Mouse (Mus musculus) megakaryocyte, embryonic 14.5 days (primary cell): ENCODE data around the gene Cbfa2t3.

ENCODE experiments used
- FLI1 ChIP-seq: IDR thresholded peaks from 2 replicates; pipeline ENCODE4 v1.6.1; 2012; ENCODE audit warnings: low read length, inconsistent platforms, mixed read lengths
- GATA1 ChIP-seq: IDR thresholded peaks from 3 replicates; pipeline ENCODE4 v1.6.1; 2012; ENCODE audit warnings: mixed read lengths, low read length, inconsistent platforms, borderline replicate concordance

DNA sequence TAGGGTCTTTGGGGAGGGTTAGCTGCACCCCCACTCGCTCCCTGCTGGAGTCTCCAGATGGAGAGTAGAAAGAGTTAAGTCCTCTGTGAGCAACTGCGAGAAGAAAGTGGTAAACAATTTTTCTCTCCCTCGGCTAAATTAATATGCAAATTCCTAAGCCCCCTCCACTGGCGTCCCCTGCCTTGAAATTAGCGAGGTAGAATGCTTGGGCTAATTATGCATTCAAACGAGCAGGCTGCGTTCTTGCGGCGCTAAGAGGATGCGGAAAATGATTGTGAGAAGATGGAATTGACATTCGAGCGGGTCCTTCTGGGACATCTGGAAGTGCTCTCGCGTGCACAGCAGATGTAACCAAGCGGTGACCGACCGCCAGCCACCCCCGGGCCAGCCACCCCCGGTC is 43.6 kb upstream of the Cbfa2t3 start:
- no peak for TF ChIP-seq GATA1
- TF ChIP-seq FLI1: no peak
